Mouse (Mus musculus) forebrain, embryonic 14.5 days (tissue): ENCODE measurements around the gene Sypl. TPM values are rescaled to one million over a fixed set of nuclear protein-coding genes. Genes with fewer than 3 reads are reported as not detected.
A peak's percentile ranks its signal among the peaks of the same experiment; 100 is the strongest.
"Not testable (repeated sequence)": the region's sequence is repeated elsewhere in the genome, so short reads cannot be mapped to it uniquely, and the experiment has no call there.

Experiments used
- ATAC-seq: fragments of 200-750 bp; cut with Nextera tagmentation; 2 replicates; pipeline ENCODE4 v1.8.0; 2017; ENCODE audit warnings: mild to moderate bottlenecking, moderate library complexity
- DNase-seq: peaks from one replicate; pipeline ENCODE4 v3.0.0-alpha.2; 2015; ENCODE audit warnings: low spot score
- H3K27ac ChIP-seq: fragments of 300-500 bp; sonication (generic); 2 replicates; pipeline ENCODE4 v1.5.1; 2014; ENCODE audit warnings: low read depth, mild to moderate bottlenecking, control low read depth, low read length, moderate library complexity
- H3K27me3 ChIP-seq: fragments of 300-500 bp; sonication (generic); replicated peaks from 2 replicates; pipeline ENCODE4 v1.6.1; 2014; ENCODE audit warnings: low read length, control low read depth, mixed read lengths; ENCODE audit not compliant: control insufficient read depth, insufficient read depth
- H3K36me3 ChIP-seq: fragments of 300-500 bp; sonication (generic); 2 replicates; pipeline ENCODE4 v1.6.1; 2014; ENCODE audit warnings: low read length, control low read depth; ENCODE audit not compliant: control insufficient read depth, insufficient read depth
- H3K4me1 ChIP-seq: fragments of 300-500 bp; sonication (generic); 2 replicates; pipeline ENCODE4 v1.6.1; 2014; ENCODE audit warnings: antibody characterized with exemption, low read length, control low read depth; ENCODE audit not compliant: control insufficient read depth, insufficient read depth
- H3K4me2 ChIP-seq: fragments of 300-500 bp; sonication (generic); 2 replicates; pipeline ENCODE4 v1.6.1; 2014; ENCODE audit warnings: mild to moderate bottlenecking, control low read depth, low read length
- H3K4me3 ChIP-seq: fragments of 300-500 bp; sonication (generic); 2 replicates; pipeline ENCODE4 v1.5.1; 2014; ENCODE audit warnings: low read depth, low read length, control low read depth
- H3K9ac ChIP-seq: fragments of 300-500 bp; sonication (generic); 2 replicates; pipeline ENCODE4 v1.6.1; 2014; ENCODE audit warnings: mild to moderate bottlenecking, low read length, control low read depth, moderate library complexity
- H3K9me3 ChIP-seq: fragments of 300-500 bp; sonication (generic); replicated peaks from 2 replicates; pipeline ENCODE4 v1.6.1; 2016; ENCODE audit warnings: low read length, control low read depth, mixed read lengths; ENCODE audit not compliant: control insufficient read depth
- WGBS: fragments of 180-500 bp; shearing (Covaris S2); extraction: QIAGEN DNeasy Blood & Tissue Kit; methylation state at CpG from one replicate; pipeline ENCODE4 v1.1.7; 2014; 5-methylcytosine and 5-hydroxymethylcytosine counted together
- polyA plus RNA-seq: library from polyadenylated mRNA; unstranded; fragments of >200 nt; fragmentation: Nextera tagmentation; extraction: Ambion mirVana; gene quantifications from 2 replicates; pipeline ENCODE4 v1.2.1, GENCODE M21; 2014

The Sypl gene
- polyA plus RNA-seq, 1 experiment from 2014 or later, result 41.7 TPM

- DNase-seq, result no peak
- H3K27ac ChIP-seq, result no peak overlapping the region; the same call in 1 of the 2 replicates
- H3K36me3 ChIP-seq, result no peaks in the 10 kb centered on the region
- H3K27me3 ChIP-seq, result no peaks in the 10 kb centered on the region
- H3K9me3 ChIP-seq, result no peaks in the 10 kb centered on the region
- H3K9ac ChIP-seq, result no peak overlapping the region
- no peak overlapping the region for H3K4me2 ChIP-seq
- peak; percentile 55 for ATAC-seq
- H3K4me3 ChIP-seq, result no peak overlapping the region
- 96% methylated on average over 1 of the region's 1 CpGs for WGBS
- H3K4me1 ChIP-seq, result no peaks in the 10 kb centered on the region
These were observed 29.4 kb downstream of the Sypl start for GRCm38 (mm10) chr12:32983081-32983480.

- Histone ChIP-seq H3K4me2 (no peak overlapping the region), H3K9ac (no peak overlapping the region), H3K36me3 (no peaks in the 10 kb centered on the region), H3K27ac (no peak overlapping the region), H3K4me3 (no peak overlapping the region), H3K27me3 (no peaks in the 10 kb centered on the region), H3K9me3 (no peaks in the 10 kb centered on the region), H3K4me1 (no peaks in the 10 kb centered on the region)
- WGBS, result 64% methylated on average over 1 of the region's 1 CpGs
- ATAC-seq, result no peak
- peak; percentile 61 for DNase-seq
These were observed 32.6 kb downstream of the Sypl start for GRCm38 (mm10) chr12:32986284-32986683.

GRCm38 (mm10) chr12:32989731-32990130 lies 36.0 kb downstream of the Sypl start:
- no peak overlapping the region for H3K27ac ChIP-seq
- 70% methylated on average over 12 of the region's 12 CpGs for whole genome bisulfite sequencing
- no peaks in the 10 kb centered on the region for H3K9me3 ChIP-seq
- peak; percentile 7 for DNase-seq
- H3K9ac ChIP-seq, result no peak overlapping the region
- H3K27me3 ChIP-seq, result no peaks in the 10 kb centered on the region
- H3K4me3 ChIP-seq, result no peak overlapping the region
- H3K4me2 ChIP-seq, result no peak overlapping the region
- ATAC-seq, result no peak
- no peaks in the 10 kb centered on the region for H3K4me1 ChIP-seq
- H3K36me3 ChIP-seq, result no peaks in the 10 kb centered on the region

- H3K27me3 ChIP-seq, result no peaks in the 10 kb centered on the region
- no peak overlapping the region for H3K4me3 ChIP-seq
- H3K9me3 ChIP-seq, result no peaks in the 10 kb centered on the region
- no peak overlapping the region for H3K9ac ChIP-seq
- no peaks in the 10 kb centered on the region for H3K36me3 ChIP-seq
- H3K4me1 ChIP-seq, result no peaks in the 10 kb centered on the region
- no peak for ATAC-seq
- 81% methylated on average over 5 of the region's 5 CpGs for whole genome bisulfite sequencing
- no peak overlapping the region for H3K4me2 ChIP-seq
- H3K27ac ChIP-seq, result no peak overlapping the region
- DNase-seq, result no peak
These were observed 40.4 kb downstream of the Sypl start for GRCm38 (mm10) chr12:32994081-32994480.

- H3K9ac ChIP-seq, result no peak overlapping the region
- ATAC-seq, result no peak
- H3K36me3 ChIP-seq, result no peaks in the 10 kb centered on the region
- H3K4me3 ChIP-seq, result no peak overlapping the region
- DNase-seq, result peak; percentile 17
- 80% methylated on average over 4 of the region's 4 CpGs for whole genome bisulfite sequencing
- no peaks in the 10 kb centered on the region for H3K27me3 ChIP-seq
- H3K9me3 ChIP-seq, result no peaks in the 10 kb centered on the region
- no peak overlapping the region for H3K27ac ChIP-seq
- H3K4me1 ChIP-seq, result no peaks in the 10 kb centered on the region
- H3K4me2 ChIP-seq, result no peak overlapping the region
These were observed 41.6 kb downstream of the Sypl start for GRCm38 (mm10) chr12:32995081-32995834.

GRCm38 (mm10) chr12:32998766-32999165 lies 45.1 kb downstream of the Sypl start:
- no peak overlapping the region for H3K9ac ChIP-seq
- no peak overlapping the region for H3K4me3 ChIP-seq
- no peaks in the 10 kb centered on the region for H3K4me1 ChIP-seq
- ATAC-seq (no peak), DNase-seq (no peak)
- H3K27me3 ChIP-seq, result no peaks in the 10 kb centered on the region
- 76% methylated on average over 5 of the region's 5 CpGs for WGBS
- H3K36me3 ChIP-seq, result no peaks in the 10 kb centered on the region
- H3K27ac ChIP-seq, result no peak overlapping the region
- no peaks in the 10 kb centered on the region for H3K9me3 ChIP-seq
- H3K4me2 ChIP-seq, result no peak overlapping the region

- not testable (repeated sequence) for H3K4me3 ChIP-seq, DNase-seq, H3K27ac ChIP-seq, H3K9ac ChIP-seq, H3K4me2 ChIP-seq, H3K4me1 ChIP-seq, H3K36me3 ChIP-seq, ATAC-seq, H3K9me3 ChIP-seq, H3K27me3 ChIP-seq
- WGBS, result 24% methylated on average over 3 of the region's 3 CpGs
These were observed 46.1 kb downstream of the Sypl start for GRCm38 (mm10) chr12:32999778-33000177.

GRCm38 (mm10) chr12:33000402-33000801 lies 46.7 kb downstream of the Sypl start:
- no peak overlapping the region for H3K4me2 ChIP-seq
- ATAC-seq, result no peak
- DNase-seq, result no peak
- no peak overlapping the region for H3K9ac ChIP-seq
- no peak overlapping the region for H3K27ac ChIP-seq
- H3K36me3 ChIP-seq, result no peaks in the 10 kb centered on the region
- 69% methylated on average over 4 of the region's 4 CpGs for WGBS
- no peaks in the 10 kb centered on the region for H3K27me3 ChIP-seq
- no peaks in the 10 kb centered on the region for H3K9me3 ChIP-seq
- H3K4me3 ChIP-seq, result no peak overlapping the region
- no peaks in the 10 kb centered on the region for H3K4me1 ChIP-seq

- 73% methylated on average over 8 of the region's 8 CpGs for WGBS
- DNase-seq, result no peak
- Histone ChIP-seq H3K36me3 (no peaks in the 10 kb centered on the region), H3K27ac (no peak overlapping the region), H3K4me1 (no peaks in the 10 kb centered on the region), H3K4me3 (no peak overlapping the region), H3K9ac (no peak overlapping the region), H3K27me3 (no peaks in the 10 kb centered on the region), H3K9me3 (no peaks in the 10 kb centered on the region), H3K4me2 (no peak overlapping the region)
- ATAC-seq, result no peak
These were observed 49.8 kb downstream of the Sypl start for GRCm38 (mm10) chr12:33003339-33003965.
